Mouse (Mus musculus): ENCODE results near the gene Dnajc16. TPM values are rescaled to one million over a fixed set of nuclear protein-coding genes. Genes with fewer than 3 reads are reported as not detected.

Dnajc16 gene
- total RNA-seq, 1 experiment, result 12.1 TPM

- no peak for TF ChIP-seq ZC3H11A (IDR thresholded peaks at IDR 0.05; ENCODE audit: borderline replicate concordance, low read depth, low read length)
- no peaks in the 10 kb centered on the region for H3K36me3 ChIP-seq (ENCODE audit: control insufficient read depth, insufficient read depth, low read length, poor library complexity, severe bottlenecking)
- H3K27ac ChIP-seq (ENCODE audit: insufficient read depth, low read depth, low read length, poor library complexity, severe bottlenecking), result no peak overlapping the region
- DNase-seq (ENCODE audit: low read depth, low spot score), result no peak
- in situ Hi-C loops (cut with MboI; ENCODE audit: low sequenced_read_pairs in 2 of 2, unreplicated experiment in 2 of 2), result no loop called here
- no peaks in the 10 kb centered on the region for H3K9me3 ChIP-seq (ENCODE audit: control insufficient read depth, insufficient read depth, low read depth, low read length)
- no peak overlapping the region for H3K9ac ChIP-seq (ENCODE audit: insufficient read depth, low read depth, low read length, poor library complexity, severe bottlenecking)
- H3K4me1 ChIP-seq (ENCODE audit: control insufficient read depth in 2 of 2, insufficient read depth in 2 of 2, low read length in 2 of 2, poor library complexity in 1 of 2), result no peaks in the 10 kb centered on the region
- no peak overlapping the region for H3K4me3 ChIP-seq (ENCODE audit: insufficient read depth in 1 of 2, low read depth in 1 of 2, low read length in 2 of 2, poor library complexity in 1 of 2, severe bottlenecking in 1 of 2)
Measured at GRCm38 (mm10) chr4:141757124-141757523, 33.6 kb downstream of the Dnajc16 start.

GRCm38 (mm10) chr4:141755375-141755930 is 35.3 kb downstream of the Dnajc16 start:
- peaks cover 0 to 2% of the 10 kb centered on the region in 2 experiments; a peak in 1 of 4 replicates for H3K4me1 ChIP-seq (ENCODE audit: control insufficient read depth in 2 of 2, insufficient read depth in 2 of 2, low read length in 2 of 2, poor library complexity in 1 of 2)
- in situ Hi-C loops (cut with MboI; ENCODE audit: low sequenced_read_pairs in 2 of 2, unreplicated experiment in 2 of 2), result no loop called here
- TF ChIP-seq ZC3H11A (IDR thresholded peaks at IDR 0.05; ENCODE audit: borderline replicate concordance, low read depth, low read length), result no peak
- no peak for TF ChIP-seq ZNF384 (IDR thresholded peaks at IDR 0.05; ENCODE audit: low read depth, low read length)
- no peak for TF ChIP-seq CHD2 (IDR thresholded peaks at IDR 0.05; ENCODE audit: low read depth, low read length)
- no peak for TF ChIP-seq HCFC1 (IDR thresholded peaks at IDR 0.05; ENCODE audit: borderline replicate concordance, insufficient read depth, low read length)
- no peak for TF ChIP-seq MAFK (IDR thresholded peaks at IDR 0.05; ENCODE audit: insufficient read depth, low read depth, low read length)
- H3K9ac ChIP-seq (ENCODE audit: insufficient read depth, low read depth, low read length, poor library complexity, severe bottlenecking), result no peak overlapping the region
- H3K27ac ChIP-seq (ENCODE audit: insufficient read depth, low read depth, low read length, poor library complexity, severe bottlenecking), result no peak overlapping the region
- no peaks in the 10 kb centered on the region for H3K9me3 ChIP-seq (ENCODE audit: control insufficient read depth, insufficient read depth, low read depth, low read length)
- H3K36me3 ChIP-seq (ENCODE audit: control insufficient read depth, insufficient read depth, low read length, poor library complexity, severe bottlenecking), result no peaks in the 10 kb centered on the region
- DNase-seq (ENCODE audit: low read depth, low spot score), result no peak
- no peak overlapping the region for H3K4me3 ChIP-seq (ENCODE audit: insufficient read depth in 1 of 2, low read depth in 1 of 2, low read length in 2 of 2, poor library complexity in 1 of 2, severe bottlenecking in 1 of 2)

- H3K36me3 ChIP-seq (ENCODE audit: control insufficient read depth, insufficient read depth, low read length, poor library complexity, severe bottlenecking), result no peaks in the 10 kb centered on the region
- in situ Hi-C loops (cut with MboI; ENCODE audit: low sequenced_read_pairs in 2 of 2, unreplicated experiment in 2 of 2), result no loop called here
- no peaks in the 10 kb centered on the region for H3K9me3 ChIP-seq (ENCODE audit: control insufficient read depth, insufficient read depth, low read depth, low read length)
- H3K4me1 ChIP-seq (ENCODE audit: control insufficient read depth in 2 of 2, insufficient read depth in 2 of 2, low read length in 2 of 2, poor library complexity in 1 of 2), result peaks cover 0 to 2% of the 10 kb centered on the region in 2 experiments; a peak in 1 of 4 replicates
- no peak for DNase-seq (ENCODE audit: low read depth, low spot score)
- no peak overlapping the region for H3K4me3 ChIP-seq (ENCODE audit: insufficient read depth in 1 of 2, low read depth in 1 of 2, low read length in 2 of 2, poor library complexity in 1 of 2, severe bottlenecking in 1 of 2)
- H3K27ac ChIP-seq (ENCODE audit: insufficient read depth, low read depth, low read length, poor library complexity, severe bottlenecking), result no peak overlapping the region; the same call in 1 of the 2 replicates
- no peak overlapping the region for H3K9ac ChIP-seq (ENCODE audit: insufficient read depth, low read depth, low read length, poor library complexity, severe bottlenecking)
- TF ChIP-seq MAFK (IDR thresholded peaks at IDR 0.05; ENCODE audit: insufficient read depth, low read depth, low read length), result no peak
- TF ChIP-seq CHD2 (IDR thresholded peaks at IDR 0.05; ENCODE audit: low read depth, low read length), result no peak
- TF ChIP-seq ZNF384 (IDR thresholded peaks at IDR 0.05; ENCODE audit: low read depth, low read length), result no peak
- no peak for TF ChIP-seq ZC3H11A (IDR thresholded peaks at IDR 0.05; ENCODE audit: borderline replicate concordance, low read depth, low read length)
- TF ChIP-seq HCFC1 (IDR thresholded peaks at IDR 0.05; ENCODE audit: borderline replicate concordance, insufficient read depth, low read length), result no peak
Measured at GRCm38 (mm10) chr4:141752076-141752421, 38.7 kb downstream of the Dnajc16 start.

GRCm38 (mm10) chr4:141751419-141752075 is 39.2 kb downstream of the Dnajc16 start:
- no peak for DNase-seq (ENCODE audit: low read depth, low spot score)
- no peak overlapping the region for H3K9ac ChIP-seq (ENCODE audit: insufficient read depth, low read depth, low read length, poor library complexity, severe bottlenecking)
- no peaks in the 10 kb centered on the region for H3K36me3 ChIP-seq (ENCODE audit: control insufficient read depth, insufficient read depth, low read length, poor library complexity, severe bottlenecking)
- no peaks in the 10 kb centered on the region for H3K9me3 ChIP-seq (ENCODE audit: control insufficient read depth, insufficient read depth, low read depth, low read length)
- H3K4me1 ChIP-seq (ENCODE audit: control insufficient read depth in 2 of 2, insufficient read depth in 2 of 2, low read length in 2 of 2, poor library complexity in 1 of 2), result peaks cover 0 to 4% of the 10 kb centered on the region in 2 experiments; a peak in 1 of 4 replicates
- no peak for TF ChIP-seq CHD2 (IDR thresholded peaks at IDR 0.05; ENCODE audit: low read depth, low read length)
- TF ChIP-seq ZNF384 (IDR thresholded peaks at IDR 0.05; ENCODE audit: low read depth, low read length), result no peak
- no peak for TF ChIP-seq MAFK (IDR thresholded peaks at IDR 0.05; ENCODE audit: insufficient read depth, low read depth, low read length)
- TF ChIP-seq ZC3H11A (IDR thresholded peaks at IDR 0.05; ENCODE audit: borderline replicate concordance, low read depth, low read length), result no peak
- no peak for TF ChIP-seq HCFC1 (IDR thresholded peaks at IDR 0.05; ENCODE audit: borderline replicate concordance, insufficient read depth, low read length)
- no peak overlapping the region; the same call in 1 of the 2 replicates for H3K27ac ChIP-seq (ENCODE audit: insufficient read depth, low read depth, low read length, poor library complexity, severe bottlenecking)
- no peak overlapping the region for H3K4me3 ChIP-seq (ENCODE audit: insufficient read depth in 1 of 2, low read depth in 1 of 2, low read length in 2 of 2, poor library complexity in 1 of 2, severe bottlenecking in 1 of 2)
- in situ Hi-C loops (cut with MboI; ENCODE audit: low sequenced_read_pairs in 2 of 2, unreplicated experiment in 2 of 2), result no loop called here

All from ES-E14 (cell line).